Mouse (Mus musculus): ENCODE results near the gene Aplp2.

GRCm38 (mm10) chr9:31131205-31131968 is 80.2 kb downstream of the Aplp2 start, which contains the start of gene St14:
- TF ChIP-seq CTCF (IDR thresholded peaks at IDR 0.05; ENCODE audit: low read depth, low read length) (no peak), POLR2A (IDR thresholded peaks at IDR 0.05; ENCODE audit: borderline replicate concordance, low read depth, low read length) (no peak)
